Mouse (Mus musculus) limb, embryonic 11.5 days (tissue): ENCODE measurements around the gene Usp2. TPM values are rescaled to one million over a fixed set of nuclear protein-coding genes. Genes with fewer than 3 reads are reported as not detected.

Experiments
- ATAC-seq: fragments of 200-750 bp; cut with Nextera tagmentation; 2 replicates; pipeline ENCODE4 v1.8.0; 2017; ENCODE audit warnings: low read depth; ENCODE audit not compliant: insufficient number of reproducible peaks, low FRiP score, low TSS enrichment
- DNase-seq: peaks from one replicate; pipeline ENCODE4 v3.0.0-alpha.2; 2015; ENCODE audit warnings: low spot score
- H3K27ac ChIP-seq: fragments of 300-500 bp; sonication (generic); replicated peaks from 2 replicates; pipeline ENCODE4 v1.5.1; 2014; ENCODE audit warnings: low read depth, mild to moderate bottlenecking, low read length
- H3K27me3 ChIP-seq: fragments of 300-500 bp; sonication (generic); 2 replicates; pipeline ENCODE4 v1.6.1; 2014; ENCODE audit warnings: mild to moderate bottlenecking, low read length, mixed read lengths; ENCODE audit not compliant: control insufficient read depth, insufficient read depth
- H3K36me3 ChIP-seq: fragments of 300-500 bp; sonication (generic); 2 replicates; pipeline ENCODE4 v1.6.1; 2014; ENCODE audit warnings: mild to moderate bottlenecking, low read length, moderate library complexity, mixed read lengths; ENCODE audit not compliant: control insufficient read depth, insufficient read depth
- H3K4me1 ChIP-seq: fragments of 300-500 bp; sonication (generic); 2 replicates; pipeline ENCODE4 v1.6.1; 2014; ENCODE audit warnings: low read length, mixed read lengths; ENCODE audit not compliant: control insufficient read depth, insufficient read depth
- H3K4me2 ChIP-seq: fragments of 300-500 bp; sonication (generic); 2 replicates; pipeline ENCODE4 v1.6.1; 2014; ENCODE audit warnings: low read depth, mild to moderate bottlenecking, moderate library complexity; ENCODE audit not compliant: severe bottlenecking
- H3K4me3 ChIP-seq: fragments of 300-500 bp; sonication (generic); 2 replicates; pipeline ENCODE4 v1.5.1; 2014; ENCODE audit warnings: low read depth, low read length
- H3K9ac ChIP-seq: fragments of 300-500 bp; sonication (generic); 2 replicates; pipeline ENCODE4 v1.6.1; 2014; ENCODE audit warnings: mild to moderate bottlenecking, low read length
- H3K9me3 ChIP-seq: fragments of 300-500 bp; sonication (generic); 2 replicates; pipeline ENCODE4 v1.6.1; 2016; ENCODE audit warnings: low read length; ENCODE audit not compliant: control insufficient read depth
- WGBS: fragments of 180-500 bp; shearing (Covaris S2); extraction: QIAGEN DNeasy Blood & Tissue Kit; methylation state at CpG from one replicate; pipeline ENCODE4 v1.1.7; 2014; 5-methylcytosine and 5-hydroxymethylcytosine counted together
- polyA plus RNA-seq: library from polyadenylated mRNA; unstranded; fragments of >200 nt; fragmentation: Nextera tagmentation; extraction: Ambion mirVana; gene quantifications from 2 replicates; pipeline ENCODE4 v1.2.1, GENCODE M21; 2014

The Usp2 gene
- 6.8 and 8.7 TPM in 2 replicates for polyA plus RNA-seq

GRCm38 (mm10) chr9:44066785-44067225 lies at the start of gene Usp2:
TSS of gene Usp2 (plus strand) at chr9:44067021.
- DNase-seq (peak; percentile 100), ATAC-seq (peak; percentile 93)
- WGBS: under 1% methylated on average over 38 of the region's 38 CpGs
- H3K4me1 ChIP-seq: peaks cover 12% of the 10 kb centered on the region
- no peak within 1 kb of the TSS for H3K9ac ChIP-seq
- peak within 1 kb of the TSS; percentile 67 for H3K4me2 ChIP-seq
- H3K4me3 ChIP-seq: peak within 1 kb of the TSS; percentile 29
- H3K9me3 ChIP-seq: no peaks in the 10 kb centered on the region
- H3K36me3 ChIP-seq: no peaks in the 10 kb centered on the region
- no peak within 1 kb of the TSS for H3K27ac ChIP-seq
- no peaks in the 10 kb centered on the region for H3K27me3 ChIP-seq

GRCm38 (mm10) chr9:44017846-44018245 lies 49.0 kb upstream of the Usp2 start:
- DNase-seq: no peak
- WGBS: 73% methylated on average over 5 of the region's 5 CpGs
- no peak for ATAC-seq
- H3K9ac ChIP-seq: no peak overlapping the region
- no peaks in the 10 kb centered on the region for H3K4me1 ChIP-seq
- no peak overlapping the region for H3K4me3 ChIP-seq
- H3K27me3 ChIP-seq: no peaks in the 10 kb centered on the region
- H3K4me2 ChIP-seq: no peak overlapping the region
- H3K27ac ChIP-seq: no peak overlapping the region
- H3K36me3 ChIP-seq: no peaks in the 10 kb centered on the region
- H3K9me3 ChIP-seq: no peaks in the 10 kb centered on the region

- DNase-seq: no peak
- no peaks in the 10 kb centered on the region for H3K36me3 ChIP-seq
- no peak overlapping the region for H3K27ac ChIP-seq
- no peaks in the 10 kb centered on the region for H3K9me3 ChIP-seq
- no peak for ATAC-seq
- no peaks in the 10 kb centered on the region for H3K4me1 ChIP-seq
- no peak overlapping the region for H3K9ac ChIP-seq
- H3K27me3 ChIP-seq: no peaks in the 10 kb centered on the region
- no peak overlapping the region for H3K4me3 ChIP-seq
- 74% methylated on average over 7 of the region's 7 CpGs for WGBS
- H3K4me2 ChIP-seq: no peak overlapping the region
These were observed 46.8 kb upstream of the Usp2 start for GRCm38 (mm10) chr9:44020001-44020400.

- Histone ChIP-seq H3K9ac (no peak overlapping the region), H3K4me2 (no peak overlapping the region), H3K4me1 (no peaks in the 10 kb centered on the region), H3K4me3 (no peak overlapping the region), H3K27me3 (no peaks in the 10 kb centered on the region), H3K9me3 (no peaks in the 10 kb centered on the region), H3K36me3 (no peaks in the 10 kb centered on the region), H3K27ac (no peak overlapping the region)
- DNase-seq (no peak), ATAC-seq (no peak)
- WGBS: 63% methylated on average over 8 of the region's 8 CpGs
These were observed 44.5 kb upstream of the Usp2 start for GRCm38 (mm10) chr9:44022100-44022847.

GRCm38 (mm10) chr9:44024096-44024495 lies 42.7 kb upstream of the Usp2 start:
- Histone ChIP-seq H3K9me3 (no peaks in the 10 kb centered on the region), H3K36me3 (no peaks in the 10 kb centered on the region), H3K27me3 (no peaks in the 10 kb centered on the region), H3K27ac (no peak overlapping the region), H3K4me2 (no peak overlapping the region), H3K4me1 (no peaks in the 10 kb centered on the region), H3K4me3 (no peak overlapping the region), H3K9ac (no peak overlapping the region)
- 74% methylated on average over 3 of the region's 3 CpGs for WGBS
- ATAC-seq: no peak
- DNase-seq: no peak

- no peaks in the 10 kb centered on the region for H3K36me3 ChIP-seq
- WGBS: 54% methylated on average over 5 of the region's 5 CpGs
- no peak for DNase-seq
- no peak overlapping the region for H3K4me2 ChIP-seq
- H3K9ac ChIP-seq: no peak overlapping the region
- no peaks in the 10 kb centered on the region for H3K9me3 ChIP-seq
- no peak for ATAC-seq
- H3K4me3 ChIP-seq: no peak overlapping the region
- no peaks in the 10 kb centered on the region for H3K27me3 ChIP-seq
- no peaks in the 10 kb centered on the region for H3K4me1 ChIP-seq
- H3K27ac ChIP-seq: no peak overlapping the region
These were observed 37.1 kb upstream of the Usp2 start for GRCm38 (mm10) chr9:44029580-44030236.

GRCm38 (mm10) chr9:44030646-44031045 lies 36.2 kb upstream of the Usp2 start:
- Histone ChIP-seq H3K4me1 (no peaks in the 10 kb centered on the region), H3K36me3 (no peaks in the 10 kb centered on the region), H3K4me2 (no peak overlapping the region), H3K9me3 (no peaks in the 10 kb centered on the region), H3K4me3 (no peak overlapping the region), H3K9ac (no peak overlapping the region), H3K27ac (no peak overlapping the region), H3K27me3 (no peaks in the 10 kb centered on the region)
- DNase-seq (no peak), ATAC-seq (no peak)
- 93% methylated on average over 4 of the region's 4 CpGs for WGBS

GRCm38 (mm10) chr9:44031079-44031478 lies 35.7 kb upstream of the Usp2 start:
- no peaks in the 10 kb centered on the region for H3K4me1 ChIP-seq
- H3K27ac ChIP-seq: no peak overlapping the region
- 80% methylated on average over 5 of the region's 5 CpGs for WGBS
- H3K36me3 ChIP-seq: no peaks in the 10 kb centered on the region
- H3K4me3 ChIP-seq: no peak overlapping the region
- DNase-seq (no peak), ATAC-seq (no peak)
- H3K9me3 ChIP-seq: no peaks in the 10 kb centered on the region
- no peak overlapping the region for H3K4me2 ChIP-seq
- no peaks in the 10 kb centered on the region for H3K27me3 ChIP-seq
- no peak overlapping the region for H3K9ac ChIP-seq
